Mouse (Mus musculus) MEL (cell line): ENCODE data around the gene Bcap31. TPM values are rescaled to one million over a fixed set of nuclear protein-coding genes. Genes with fewer than 3 reads are reported as not detected.
A peak's percentile ranks its signal among the peaks of the same experiment; 100 is the strongest.

Experiments
- DNase-seq: peaks from one replicate; pipeline ENCODE4 v3.0.0; 2011; ENCODE audit warnings: low read depth, low spot score
- H3K27ac ChIP-seq: 2 replicates; pipeline ENCODE4 v1.5.1; 2012; ENCODE audit warnings: low read depth, mild to moderate bottlenecking, control low read depth, low read length, moderate library complexity; ENCODE audit not compliant: control insufficient read depth
- H3K27me3 ChIP-seq, 2 experiments: fragments of 150-350 bp in 1 of 2; sonication (generic) in 1 of 2; 2 replicates each; pipeline ENCODE4 v1.6.1; 2012; ENCODE audit warnings: low read length in 2 of 2, mild to moderate bottlenecking in 2 of 2, improper control_type of control experiment in 1 of 2, moderate library complexity in 1 of 2; ENCODE audit not compliant: insufficient read depth in 2 of 2, control insufficient read depth in 1 of 2
- H3K36me3 ChIP-seq, 2 experiments: 2 replicates each; pipeline ENCODE4 v1.6.1; 2012 to 2014; ENCODE audit warnings: low read length in 2 of 2, improper control_type of control experiment in 1 of 2, inconsistent platforms in 1 of 2, mild to moderate bottlenecking in 1 of 2; ENCODE audit not compliant: insufficient read depth in 2 of 2, control insufficient read depth in 1 of 2
- H3K4me1 ChIP-seq, 2 experiments: fragments of 150-350 bp in 1 of 2; sonication (generic) in 1 of 2; 2 replicates each; pipeline ENCODE4 v1.6.1; 2012; ENCODE audit warnings: low read length in 2 of 2, improper control_type of control experiment in 1 of 2, mild to moderate bottlenecking in 1 of 2; ENCODE audit not compliant: insufficient read depth in 2 of 2, control insufficient read depth in 1 of 2
- H3K4me3 ChIP-seq, 2 experiments: fragments of 150-350 bp in 1 of 2; sonication (generic) in 1 of 2; 2 replicates each; pipeline ENCODE4 v1.5.1; 2012; ENCODE audit warnings: low read depth in 2 of 2, low read length in 2 of 2, mild to moderate bottlenecking in 2 of 2, moderate library complexity in 2 of 2, control low read depth in 1 of 2, improper control_type of control experiment in 1 of 2; ENCODE audit not compliant: control insufficient read depth in 1 of 2, insufficient read depth in 1 of 2
- H3K79me2 ChIP-seq: 2 replicates; pipeline ENCODE4 v1.6.1; 2012; ENCODE audit warnings: mild to moderate bottlenecking, low read length, moderate library complexity; ENCODE audit not compliant: control insufficient read depth, poor library complexity, insufficient read depth
- H3K9ac ChIP-seq: 2 replicates; pipeline ENCODE4 v1.6.1; 2012; ENCODE audit warnings: low read depth, mild to moderate bottlenecking, control low read depth, low read length, moderate library complexity; ENCODE audit not compliant: control insufficient read depth, poor library complexity, severe bottlenecking
- H3K9me3 ChIP-seq: fragments of 150-350 bp; sonication (generic); replicated peaks from 2 replicates; pipeline ENCODE4 v1.6.1; 2012; ENCODE audit warnings: mild to moderate bottlenecking, low read length, improper control_type of control experiment, moderate library complexity; ENCODE audit not compliant: insufficient read depth
- CHD1 ChIP-seq: IDR thresholded peaks from 2 replicates; pipeline ENCODE4 v1.6.1; 2012; ENCODE audit warnings: low read depth, mild to moderate bottlenecking, inconsistent platforms, low read length, improper control_type of control experiment
- CHD2 ChIP-seq: IDR thresholded peaks from 2 replicates; pipeline ENCODE4 v1.6.1; 2011; ENCODE audit warnings: low read length, improper control_type of control experiment
- CTCF ChIP-seq, 3 experiments: IDR thresholded peaks in 2 of 3; conservative IDR thresholded peaks in 1 of 3; 2 replicates each; pipeline ENCODE4 v1.5.1; 2011 to 2012; ENCODE audit warnings: low read length in 3 of 3, low read depth in 2 of 3, mild to moderate bottlenecking in 2 of 3, improper control_type of control experiment in 1 of 3, inconsistent platforms in 1 of 3, mixed read lengths in 1 of 3, moderate library complexity in 1 of 3; ENCODE audit not compliant: control insufficient read depth in 1 of 3, insufficient read depth in 1 of 3, poor library complexity in 1 of 3, severe bottlenecking in 1 of 3
- ETS1 ChIP-seq: IDR thresholded peaks from 2 replicates; pipeline ENCODE4 v1.6.1; 2012; ENCODE audit warnings: low read depth, mild to moderate bottlenecking, inconsistent platforms, low read length, improper control_type of control experiment, moderate library complexity
- GATA1 ChIP-seq: IDR thresholded peaks from 2 replicates; pipeline ENCODE4 v1.6.1; 2011; ENCODE audit warnings: low read depth, low read length, improper control_type of control experiment
- HCFC1 ChIP-seq: IDR thresholded peaks from 2 replicates; pipeline ENCODE4 v1.6.1; 2012; ENCODE audit warnings: low read depth, mild to moderate bottlenecking, inconsistent platforms, low read length, improper control_type of control experiment, moderate library complexity
- MXI1 ChIP-seq: IDR thresholded peaks from 2 replicates; pipeline ENCODE4 v1.6.1; 2011; ENCODE audit warnings: mild to moderate bottlenecking, low read depth, low read length, improper control_type of control experiment
- MYB ChIP-seq: IDR thresholded peaks from 2 replicates; pipeline ENCODE4 v1.6.1; 2011; ENCODE audit warnings: mild to moderate bottlenecking, low read depth, low read length, improper control_type of control experiment
- MYC ChIP-seq: IDR thresholded peaks from 2 replicates; pipeline ENCODE4 v1.6.1; 2011; ENCODE audit warnings: low read depth, mild to moderate bottlenecking, low read length, improper control_type of control experiment, moderate library complexity
- NRF1 ChIP-seq: IDR thresholded peaks from 2 replicates; pipeline ENCODE4 v1.6.1; 2014; ENCODE audit warnings: low read depth, mild to moderate bottlenecking, inconsistent platforms, low read length, improper control_type of control experiment, moderate library complexity; ENCODE audit not compliant: poor library complexity, insufficient read depth, severe bottlenecking
- POLR2A ChIP-seq, 2 experiments: IDR thresholded peaks; 2 replicates each; pipeline ENCODE4 v1.6.1; 2011 to 2012; ENCODE audit warnings: low read length in 2 of 2, mild to moderate bottlenecking in 2 of 2, control low read depth in 1 of 2, improper control_type of control experiment in 1 of 2, low read depth in 1 of 2, moderate library complexity in 1 of 2; ENCODE audit not compliant: control insufficient read depth in 1 of 2, insufficient read depth in 1 of 2, poor library complexity in 1 of 2
- RAD21 ChIP-seq: IDR thresholded peaks from 2 replicates; pipeline ENCODE4 v1.6.1; 2011; ENCODE audit warnings: mild to moderate bottlenecking, low read depth, low read length, improper control_type of control experiment
- RCOR1 ChIP-seq: IDR thresholded peaks from 2 replicates; pipeline ENCODE4 v1.6.1; 2012; ENCODE audit warnings: low read depth, mild to moderate bottlenecking, inconsistent platforms, low read length, improper control_type of control experiment
- TCF12 ChIP-seq: IDR thresholded peaks from 2 replicates; pipeline ENCODE4 v1.6.1; 2014; ENCODE audit warnings: low read depth, mild to moderate bottlenecking, inconsistent platforms, low read length, improper control_type of control experiment, moderate library complexity
- UBTF ChIP-seq: IDR thresholded peaks from 2 replicates; pipeline ENCODE4 v1.6.1; 2012; ENCODE audit warnings: low read depth, mild to moderate bottlenecking, inconsistent platforms, low read length, improper control_type of control experiment, moderate library complexity, borderline replicate concordance; ENCODE audit not compliant: insufficient read depth
- USF1 ChIP-seq: IDR thresholded peaks from 2 replicates; pipeline ENCODE4 v1.6.1; 2014; ENCODE audit warnings: low read depth, mild to moderate bottlenecking, inconsistent platforms, low read length, improper control_type of control experiment, moderate library complexity
- USF2 ChIP-seq, 2 experiments: IDR thresholded peaks; 2 replicates each; pipeline ENCODE4 v1.6.1; 2011 to 2012; ENCODE audit warnings: improper control_type of control experiment in 2 of 2, low read length in 2 of 2, borderline replicate concordance in 1 of 2, inconsistent platforms in 1 of 2, low read depth in 1 of 2, mild to moderate bottlenecking in 1 of 2; ENCODE audit not compliant: insufficient read depth in 1 of 2
- ZC3H11A ChIP-seq: IDR thresholded peaks from 2 replicates; pipeline ENCODE4 v1.6.1; 2012; ENCODE audit warnings: low read depth, mild to moderate bottlenecking, inconsistent platforms, low read length, improper control_type of control experiment
- ZNF384 ChIP-seq: IDR thresholded peaks from 2 replicates; pipeline ENCODE4 v1.6.1; 2012; ENCODE audit warnings: low read depth, mild to moderate bottlenecking, inconsistent platforms, low read length, improper control_type of control experiment
- polyA plus RNA-seq, 2 experiments: library from polyadenylated mRNA; stranded (reverse) in 1 of 2; unstranded in 1 of 2; fragments of >175 nt in 1 of 2; fragments of >200 nt in 1 of 2; gene quantifications; 2 replicates each; pipeline versions ENCODE4 v1.2.1 to v1.2.4; 2012; ENCODE audit warnings: low replicate concordance in 2 of 2, low read depth in 1 of 2; ENCODE audit not compliant: insufficient read length in 2 of 2, insufficient read depth in 1 of 2, missing spikeins in 1 of 2
- total RNA-seq: library from RNA; depleted of rRNA; stranded (reverse); fragments of 300-350 nt; gene quantifications from 2 replicates; pipeline ENCODE4 v1.2.3, GENCODE M21; 2012

Bcap31 gene
- total and polyA plus RNA-seq, 3 experiments, result 164 to 214 TPM; not detected in 1

DNA sequence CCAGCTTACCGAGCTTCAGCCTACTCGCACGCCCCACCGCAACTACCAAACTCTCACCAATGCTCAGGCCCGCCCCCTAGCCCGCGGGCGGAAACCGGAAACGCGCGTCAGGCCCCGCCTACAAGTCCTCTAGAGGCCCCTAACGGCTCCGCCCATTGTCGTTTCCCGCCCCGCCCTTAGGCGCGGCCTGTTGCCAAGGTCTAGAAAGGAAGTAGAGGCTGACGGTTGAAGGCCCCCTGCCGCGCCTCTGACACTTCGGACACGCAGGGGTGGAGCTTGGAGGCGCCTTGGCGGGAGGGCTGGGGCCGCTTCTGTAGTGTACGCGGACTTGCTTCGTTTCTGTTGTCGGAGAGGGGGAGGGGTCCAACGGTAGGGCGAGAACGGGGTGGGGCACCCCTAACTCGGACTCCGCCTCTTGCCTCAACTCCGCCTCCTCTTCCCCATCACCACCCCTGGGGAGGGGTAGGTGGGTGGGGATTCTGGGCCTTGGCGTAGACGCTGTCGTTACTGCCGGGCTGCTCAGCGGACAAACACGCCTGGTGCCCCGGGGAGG is at the start of gene Bcap31, which contains the start of gene Abcd1 (continued):
- peak; percentile 77 for TF ChIP-seq MYB
- TF ChIP-seq HCFC1, result peak; percentile 67
- no peak for TF ChIP-seq MYC

DNA sequence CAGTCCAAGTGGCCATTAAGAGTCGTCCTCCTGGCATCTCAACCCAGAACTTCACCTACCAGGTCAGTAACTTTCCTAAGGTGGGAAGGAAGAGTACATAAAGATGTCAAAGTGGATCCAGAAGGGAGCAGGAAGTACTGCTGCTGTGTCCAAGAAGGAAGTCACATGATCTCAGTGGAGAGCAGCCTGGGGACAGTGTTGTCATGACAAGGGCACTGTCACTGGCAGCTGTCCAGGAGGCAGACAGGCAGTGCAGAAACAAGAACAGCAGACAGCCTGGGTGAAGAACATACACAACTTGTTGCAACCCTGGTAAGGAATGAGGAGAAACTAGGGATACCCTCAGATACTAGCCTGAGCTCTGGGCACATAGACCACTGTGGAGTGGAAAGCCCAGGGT is 49.3 kb upstream of the Bcap31 start:
- peak; percentile 66 for DNase-seq
- Histone ChIP-seq H3K27me3 (no peaks in the 10 kb centered on the region), H3K79me2 (no peaks in the 10 kb centered on the region), H3K9me3 (no peaks in the 10 kb centered on the region), H3K4me3 (no peak overlapping the region), H3K4me1 (peaks cover 0 to 9% of the 10 kb centered on the region in 2 experiments; a peak in 2 of 4 replicates), H3K9ac (0 out of 2 replicates have a peak overlapping the region, but pooled peaks have one; percentile 22), H3K36me3 (peaks cover 0 to 6% of the 10 kb centered on the region in 2 experiments; a peak in 2 of 4 replicates), H3K27ac (no peak overlapping the region)
- TF ChIP-seq USF1 (peak; percentile 80), CHD2 (no peak), RAD21 (no peak), POLR2A (IDR thresholded peaks at IDR 0.05; ENCODE audit: control insufficient read depth in 1 of 2, insufficient read depth in 1 of 2, low read depth in 1 of 2, low read length in 2 of 2, poor library complexity in 1 of 2) (no peak), RCOR1 (no peak), USF2 (IDR thresholded peaks at IDR 0.05; ENCODE audit: borderline replicate concordance in 1 of 2, insufficient read depth in 1 of 2, low read depth in 1 of 2, low read length in 2 of 2) (0 out of 4 replicates have a peak, but pooled peaks of 1 of the 2 experiments have one; percentile 7)

DNA sequence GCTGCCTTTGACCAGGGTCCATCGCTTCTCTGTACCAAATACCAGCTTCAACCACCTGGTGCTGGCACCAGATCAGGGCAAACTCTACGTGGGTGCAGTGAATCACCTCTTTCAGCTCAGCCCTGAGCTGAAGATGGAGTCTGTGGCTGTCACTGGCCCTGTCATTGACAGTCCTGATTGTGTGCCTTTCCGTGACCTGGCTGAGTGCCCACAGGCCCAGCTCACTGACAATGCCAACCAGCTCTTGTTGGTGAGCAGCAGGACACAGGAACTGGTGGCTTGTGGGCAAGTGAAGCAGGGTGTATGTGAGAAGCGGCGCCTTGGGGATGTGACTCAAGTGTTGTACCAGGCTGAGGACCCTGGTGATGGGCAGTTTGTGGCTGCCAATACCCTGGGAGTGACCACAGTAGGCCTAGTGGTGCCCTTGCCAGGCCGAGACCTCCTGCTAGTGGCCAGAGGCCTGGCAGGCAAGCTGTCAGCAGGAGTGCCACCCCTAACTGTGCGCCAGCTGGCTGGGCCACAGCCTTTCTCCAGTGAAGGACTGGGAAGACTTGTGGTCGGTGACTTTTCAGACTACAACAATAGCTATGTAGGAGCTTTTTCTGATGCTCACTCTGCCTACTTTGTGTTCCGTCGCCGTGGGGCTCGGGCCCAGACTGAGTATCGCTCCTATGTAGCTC is 42.8 kb upstream of the Bcap31 start:
- Histone ChIP-seq H3K9ac (no peak overlapping the region), H3K36me3 (peaks cover 0 to 11% of the 10 kb centered on the region in 2 experiments; a peak in 2 of 4 replicates), H3K27me3 (no peaks in the 10 kb centered on the region), H3K4me3 (no peak overlapping the region), H3K9me3 (no peaks in the 10 kb centered on the region), H3K4me1 (peaks cover 0 to 19% of the 10 kb centered on the region in 2 experiments; a peak in 2 of 4 replicates), H3K27ac (no peak overlapping the region), H3K79me2 (no peaks in the 10 kb centered on the region)
- no peak for DNase-seq
- TF ChIP-seq CHD1, result no peak
- TF ChIP-seq GATA1, result no peak
- no peak for TF ChIP-seq MXI1
- no peak for TF ChIP-seq TCF12
- TF ChIP-seq ZC3H11A, result no peak
- no peak for TF ChIP-seq ETS1
- TF ChIP-seq RCOR1, result no peak
- TF ChIP-seq HCFC1, result no peak
- no peak for TF ChIP-seq ZNF384
- no peak for TF ChIP-seq CTCF (IDR thresholded peaks at IDR 0.05 in 2 of 3, conservative IDR thresholded peaks at IDR 0.05 in 1 of 3; ENCODE audit: control insufficient read depth in 1 of 3, insufficient read depth in 1 of 3, low read depth in 2 of 3, low read length in 3 of 3, poor library complexity in 1 of 3, severe bottlenecking in 1 of 3)
- no peak for TF ChIP-seq NRF1
- TF ChIP-seq UBTF, result no peak
